Mouse (Mus musculus) gonadal fat pad, adult 2 months (tissue): Measurements from ENCODE around the gene Slc7a15. TPM values are rescaled to one million over a fixed set of nuclear protein-coding genes. Genes with fewer than 3 reads are reported as not detected.
"Not testable (repeated sequence)": the region's sequence is repeated elsewhere in the genome, so short reads cannot be mapped to it uniquely, and the experiment has no call there.

Experiments used
- DNase-seq: peaks from one replicate; pipeline ENCODE4 v3.0.0-alpha.2; 2012; ENCODE audit warnings: low read depth
- polyA plus RNA-seq: library from polyadenylated mRNA; depleted of rRNA; stranded (reverse); fragments of >200 nt; gene quantifications from 2 replicates; pipeline ENCODE4 v1.2.3, GENCODE M21; 2012; rRNA removed

Slc7a15 gene
- polyA plus RNA-seq, result 2.0 and 65.7 TPM in 2 replicates

GRCm38 (mm10) chr12:8598966-8599365 lies at the start of gene Slc7a15:
Slc7a15 (minus strand) TSS chr12:8599066.
- not testable (repeated sequence) for DNase-seq

GRCm38 (mm10) chr12:8648211-8648610 lies 49.3 kb upstream of the Slc7a15 start:
- not testable (repeated sequence) for DNase-seq

- DNase-seq, result no peak
These were observed 42.5 kb upstream of the Slc7a15 start for GRCm38 (mm10) chr12:8641425-8641735.

- peak; percentile 56 for DNase-seq
These were observed 42.0 kb upstream of the Slc7a15 start for GRCm38 (mm10) chr12:8640711-8641424.

GRCm38 (mm10) chr12:8640186-8640585 lies 41.3 kb upstream of the Slc7a15 start:
- not testable (repeated sequence) for DNase-seq

- not testable (repeated sequence) for DNase-seq
These were observed 39.7 kb upstream of the Slc7a15 start for GRCm38 (mm10) chr12:8638411-8639087.

- no peak for DNase-seq
These were observed 38.1 kb upstream of the Slc7a15 start for GRCm38 (mm10) chr12:8636945-8637344.

GRCm38 (mm10) chr12:8635546-8635945 lies 36.7 kb upstream of the Slc7a15 start:
- no peak for DNase-seq

- no peak for DNase-seq
These were observed 35.4 kb upstream of the Slc7a15 start for GRCm38 (mm10) chr12:8634306-8634705.

- DNase-seq, result no peak
These were observed 34.0 kb upstream of the Slc7a15 start for GRCm38 (mm10) chr12:8632737-8633365.

GRCm38 (mm10) chr12:8631691-8632090 lies 32.8 kb upstream of the Slc7a15 start:
- no peak for DNase-seq

- DNase-seq, result no peak
These were observed 30.7 kb upstream of the Slc7a15 start for GRCm38 (mm10) chr12:8629537-8629936.

GRCm38 (mm10) chr12:8620678-8621018 lies 21.8 kb upstream of the Slc7a15 start:
- DNase-seq, result no peak

GRCm38 (mm10) chr12:8619827-8620677 lies 21.2 kb upstream of the Slc7a15 start:
- DNase-seq, result no peak

- no peak for DNase-seq
These were observed 19.4 kb upstream of the Slc7a15 start for GRCm38 (mm10) chr12:8618271-8618670.

GRCm38 (mm10) chr12:8609070-8609469 lies 10.2 kb upstream of the Slc7a15 start:
- no peak for DNase-seq

- DNase-seq, result no peak
These were observed 3.3 kb downstream of the Slc7a15 start for GRCm38 (mm10) chr12:8595611-8596010.

GRCm38 (mm10) chr12:8591326-8591725 lies 7.5 kb downstream of the Slc7a15 start:
- DNase-seq, result not testable (repeated sequence)

- DNase-seq, result no peak
These were observed 25.5 kb downstream of the Slc7a15 start for GRCm38 (mm10) chr12:8573405-8573804.

GRCm38 (mm10) chr12:8571903-8572341 lies 26.9 kb downstream of the Slc7a15 start:
- not testable (repeated sequence) for DNase-seq

GRCm38 (mm10) chr12:8571287-8571902 lies 27.5 kb downstream of the Slc7a15 start:
- not testable (repeated sequence) for DNase-seq
